Mouse (Mus musculus): ENCODE data around the gene Adcyap1r1.
A peak's percentile ranks its signal among the peaks of the same experiment; 100 is the strongest.

Adcyap1r1 gene

DNA sequence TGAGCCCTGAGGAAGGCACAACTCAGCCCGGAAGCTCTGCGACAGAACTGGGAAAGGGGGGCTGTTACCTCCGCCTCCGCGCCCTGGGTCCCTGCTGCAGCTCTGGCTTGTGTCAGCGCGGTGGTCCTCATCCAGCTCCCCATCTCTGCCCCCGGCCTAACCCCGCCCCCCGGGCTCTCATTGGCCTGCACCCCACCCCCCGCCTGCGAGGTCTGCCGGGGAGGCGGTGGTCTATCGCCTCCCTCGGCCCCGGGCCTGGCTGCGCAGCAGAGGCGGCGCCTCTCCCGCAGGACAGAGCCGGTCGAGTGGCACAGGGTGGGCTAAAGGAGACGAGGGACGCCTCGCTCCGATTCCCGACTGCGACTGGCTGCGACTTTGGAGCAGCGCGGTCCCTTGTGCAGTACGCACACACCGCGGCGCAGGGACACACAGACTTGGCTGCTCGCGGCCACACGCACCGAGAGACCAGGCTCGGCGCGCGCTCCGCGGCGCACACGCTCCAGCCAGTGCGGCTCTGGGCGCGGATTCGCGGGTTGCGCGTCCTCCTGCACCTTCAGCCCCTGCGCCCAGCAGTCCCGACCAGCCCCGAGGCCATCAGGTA lies at the start of gene Adcyap1r1:
Adcyap1r1 (plus strand) TSS at position 208 of the 601 bp plus-strand sequence.
- peak; percentile 80 for DNase-seq (ENCODE audit: extremely low spot score, low spot score)

DNA sequence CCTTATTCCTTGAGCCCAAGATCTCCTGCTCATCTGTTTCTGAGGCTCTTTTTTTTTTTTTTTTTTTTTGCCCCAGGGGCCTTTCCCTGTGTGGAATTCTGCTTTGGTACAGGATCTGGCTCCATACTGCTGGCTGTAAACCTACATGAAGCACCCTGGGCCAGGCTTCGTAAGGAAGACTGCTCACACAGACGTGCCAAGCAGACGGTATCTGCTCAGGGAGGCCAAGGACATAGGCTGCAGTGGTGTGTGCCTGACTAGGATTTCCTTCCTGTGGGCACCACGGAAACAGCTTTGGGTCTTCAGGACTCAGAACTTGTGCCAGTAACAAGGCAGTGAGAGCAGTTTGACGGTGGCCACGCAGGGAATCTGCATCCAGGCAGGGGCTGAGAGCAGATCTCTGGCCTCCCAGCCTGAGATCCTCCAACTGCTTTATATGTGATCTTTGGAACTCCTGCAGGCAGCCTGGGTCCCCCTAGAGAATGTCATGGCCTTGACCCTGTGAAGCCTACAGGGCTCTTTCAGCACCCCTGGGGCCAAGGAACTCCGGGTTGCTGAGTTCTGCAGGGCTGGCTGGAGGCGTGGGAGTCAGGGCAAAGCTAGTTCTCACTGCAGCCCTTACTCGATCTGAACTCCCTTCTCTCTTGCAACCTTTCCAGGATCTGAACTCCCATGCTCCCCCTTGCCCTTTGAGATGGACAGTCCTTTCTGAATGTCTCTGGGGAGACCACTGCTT lies 49.6 kb upstream of the Adcyap1r1 start:
- DNase-seq (ENCODE audit: extremely low spot score, low spot score) = no peak

DNA sequence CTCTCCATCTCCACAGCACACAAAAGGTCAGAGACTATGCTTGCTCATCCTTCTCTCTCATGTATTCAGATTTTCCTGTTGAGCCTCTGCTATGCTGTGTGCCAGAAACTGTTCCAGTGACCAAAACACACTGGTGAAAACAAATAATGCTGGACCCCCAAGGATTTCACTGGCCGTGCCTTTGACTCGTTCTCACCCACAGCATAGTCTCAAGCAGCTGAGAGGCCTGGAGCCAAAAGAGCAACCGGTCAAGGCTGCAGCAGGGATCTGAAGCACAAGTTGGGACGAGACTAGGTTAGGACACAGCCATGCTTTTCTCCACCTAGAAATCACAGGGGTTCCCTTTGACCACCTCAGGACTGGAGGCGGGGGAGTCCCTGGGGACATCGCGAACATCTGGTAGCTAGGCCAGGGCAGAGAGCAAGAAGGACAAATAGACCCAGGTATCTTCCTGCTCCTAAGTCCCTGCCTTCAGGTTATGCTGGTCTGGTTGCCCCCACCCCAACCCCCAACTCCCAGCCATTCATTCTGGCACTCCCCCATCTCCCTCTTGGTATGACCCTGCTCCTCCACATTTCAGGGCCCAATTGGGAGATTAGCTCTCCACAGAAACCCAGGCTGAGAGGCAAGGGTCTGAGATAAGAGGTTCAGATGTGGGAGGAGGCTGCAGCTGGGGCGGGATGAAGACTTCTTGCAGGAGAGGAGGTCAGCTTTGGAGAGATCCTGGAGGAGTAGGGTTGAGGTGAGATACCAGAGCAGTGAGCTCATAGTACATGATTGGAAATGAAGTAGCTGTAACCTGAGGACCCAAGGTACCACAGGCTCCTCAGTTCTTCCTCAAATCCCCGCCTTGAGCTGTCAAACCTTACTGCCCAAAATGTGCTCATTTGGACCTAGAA lies 48.1 kb upstream of the Adcyap1r1 start:
- DNase-seq (ENCODE audit: extremely low spot score, low spot score) = no peak

DNA sequence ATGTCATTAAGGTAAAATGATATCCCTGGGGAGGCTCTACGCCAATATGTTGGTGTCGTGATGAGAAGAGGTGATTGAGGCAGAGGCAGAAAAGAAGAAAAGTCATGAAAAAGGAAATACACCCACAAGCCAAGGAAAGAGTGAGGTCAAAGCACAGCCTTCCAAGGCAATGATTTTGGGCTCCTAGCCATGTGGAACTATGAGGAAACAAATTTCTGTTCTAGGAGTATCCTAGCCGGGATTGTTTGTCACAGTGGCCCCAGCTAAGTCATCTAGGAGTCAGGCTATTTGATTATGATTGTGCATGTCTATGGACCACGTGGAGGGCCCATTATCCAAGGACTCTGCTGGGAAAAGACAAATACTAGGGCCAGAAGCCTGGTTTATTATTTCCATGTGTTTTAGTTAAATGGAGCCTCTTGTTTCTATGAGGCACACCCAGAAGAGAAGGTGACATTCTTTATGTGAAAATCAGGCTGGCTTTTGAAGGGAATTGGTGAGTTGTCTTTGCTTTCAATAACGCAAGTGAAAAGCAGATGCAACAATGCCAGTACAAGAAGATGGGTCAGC lies 47.3 kb upstream of the Adcyap1r1 start:
- no peak for DNase-seq (ENCODE audit: extremely low spot score, low spot score)

DNA sequence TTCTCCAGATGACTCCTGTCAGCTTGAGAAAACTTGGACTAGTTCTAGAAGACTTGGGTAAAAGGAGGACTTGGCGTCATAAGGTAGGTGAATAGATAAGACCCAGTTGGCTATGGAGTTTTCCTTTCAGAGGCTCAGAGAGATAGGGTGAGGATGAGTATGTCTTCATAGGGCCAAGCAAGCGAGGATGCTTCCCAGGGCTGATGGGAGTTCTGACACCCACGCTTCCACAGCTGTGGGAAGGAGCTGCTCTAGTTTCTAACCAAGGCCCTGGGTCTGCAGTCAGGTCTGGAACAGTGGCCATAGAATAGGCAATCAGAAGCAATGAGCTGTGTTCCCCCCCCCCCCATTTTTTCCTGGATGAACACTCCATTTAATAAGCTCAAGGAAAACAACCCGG lies 44.4 kb upstream of the Adcyap1r1 start:
- no peak for DNase-seq (ENCODE audit: extremely low spot score, low spot score)

DNA sequence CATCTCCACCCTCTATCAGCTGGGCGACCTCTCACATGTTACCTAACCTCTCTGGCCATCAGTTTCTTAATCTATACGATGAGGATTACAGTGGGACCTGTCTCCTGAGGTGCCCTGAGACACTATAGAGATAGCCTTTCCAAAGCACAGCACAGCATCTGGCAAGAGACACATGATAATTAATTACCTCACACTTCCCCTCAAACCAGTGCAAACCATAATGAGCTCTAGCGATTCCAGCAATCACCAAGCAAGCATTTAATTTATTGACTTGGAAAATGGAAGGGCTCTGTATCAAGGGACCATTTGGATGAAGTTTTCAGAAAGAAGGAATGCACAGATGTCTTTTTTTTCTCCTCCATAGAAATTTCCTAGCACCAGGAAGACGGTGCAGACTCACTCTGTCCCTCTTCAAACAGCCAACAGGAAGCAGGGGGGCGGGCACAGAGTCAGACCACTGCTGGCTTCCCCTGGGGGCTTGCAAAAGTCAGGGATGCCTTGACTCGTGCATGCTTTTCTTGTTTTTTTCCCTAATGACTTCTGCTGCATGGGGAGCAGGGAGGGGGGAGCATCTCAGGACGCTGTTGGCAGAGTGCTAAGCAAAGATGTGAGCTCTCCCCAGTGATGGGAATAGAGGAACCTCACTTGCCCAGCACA lies 41.5 kb upstream of the Adcyap1r1 start:
- DNase-seq (ENCODE audit: extremely low spot score, low spot score) = no peak

DNA sequence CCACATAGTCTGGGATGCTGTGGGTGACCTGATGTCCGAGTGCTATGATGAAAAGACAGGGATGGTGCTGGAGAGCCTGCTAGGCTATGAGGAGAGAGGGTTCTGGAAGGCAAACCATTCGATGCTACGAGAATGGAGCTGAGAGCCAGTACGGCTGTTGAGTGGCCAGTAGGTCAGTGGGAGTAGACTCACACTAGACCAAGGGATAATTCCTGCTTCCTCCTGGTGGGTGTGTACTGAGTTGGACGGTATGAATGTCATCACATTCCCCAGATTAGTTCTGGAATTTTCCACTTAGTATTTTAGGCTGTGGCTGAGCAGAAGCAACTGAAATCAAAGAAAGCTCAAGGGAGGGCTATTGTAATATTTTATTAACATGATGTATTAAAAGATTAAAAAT lies 40.8 kb upstream of the Adcyap1r1 start:
- no peak for DNase-seq (ENCODE audit: extremely low spot score, low spot score)

DNA sequence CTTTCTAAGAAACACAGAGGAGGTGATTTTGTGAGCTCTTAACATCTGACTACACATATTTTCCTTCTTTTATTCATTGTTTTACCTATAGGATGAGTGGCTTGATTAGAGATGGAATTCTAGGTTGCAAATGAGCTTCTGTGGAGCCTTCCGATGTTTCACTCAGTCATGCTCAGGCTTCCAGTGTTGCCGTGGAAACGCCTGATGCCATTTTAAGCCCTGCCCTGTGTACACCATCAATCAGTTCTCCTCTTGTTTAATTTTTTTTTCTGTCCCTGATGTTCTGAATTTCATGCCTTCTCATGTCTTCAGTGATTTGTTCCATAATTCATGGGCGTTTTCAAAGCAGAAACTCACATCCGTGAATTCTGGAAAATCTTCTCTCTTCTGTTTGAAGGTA lies 35.6 kb upstream of the Adcyap1r1 start:
- DNase-seq (ENCODE audit: extremely low spot score, low spot score) = no peak

DNA sequence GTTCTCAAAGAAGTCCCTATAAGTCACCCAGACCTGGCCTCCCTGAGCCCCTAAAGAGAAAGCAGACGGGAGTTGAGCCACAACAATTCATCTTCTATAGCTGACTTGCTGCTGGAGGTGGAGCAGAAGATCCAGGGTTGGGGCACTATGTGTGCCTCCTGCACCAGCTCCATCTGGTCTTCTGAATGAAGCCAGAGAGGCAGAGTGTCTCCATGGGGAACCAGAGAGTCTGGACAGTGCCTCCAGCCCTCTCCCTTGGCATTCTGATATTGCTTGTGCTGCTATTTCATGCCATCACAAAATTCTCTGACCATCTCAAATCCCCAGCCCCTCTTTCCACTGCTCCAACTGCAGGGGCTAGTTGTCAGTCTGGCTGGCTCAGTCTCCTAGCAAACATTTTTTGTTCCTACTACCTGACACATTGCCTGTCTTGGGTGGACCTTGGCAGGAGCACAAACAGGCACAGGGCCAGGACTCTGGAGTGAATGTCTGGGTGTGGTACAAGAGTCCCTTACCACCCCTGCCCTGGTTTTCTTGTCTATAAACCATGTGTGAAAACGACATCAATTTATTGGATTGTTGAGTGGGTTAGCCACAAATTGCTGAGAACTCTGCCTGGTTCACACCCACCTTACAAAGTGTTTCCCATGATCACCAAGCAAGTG lies 32.9 kb upstream of the Adcyap1r1 start:
- no peak for DNase-seq (ENCODE audit: extremely low spot score, low spot score)

DNA sequence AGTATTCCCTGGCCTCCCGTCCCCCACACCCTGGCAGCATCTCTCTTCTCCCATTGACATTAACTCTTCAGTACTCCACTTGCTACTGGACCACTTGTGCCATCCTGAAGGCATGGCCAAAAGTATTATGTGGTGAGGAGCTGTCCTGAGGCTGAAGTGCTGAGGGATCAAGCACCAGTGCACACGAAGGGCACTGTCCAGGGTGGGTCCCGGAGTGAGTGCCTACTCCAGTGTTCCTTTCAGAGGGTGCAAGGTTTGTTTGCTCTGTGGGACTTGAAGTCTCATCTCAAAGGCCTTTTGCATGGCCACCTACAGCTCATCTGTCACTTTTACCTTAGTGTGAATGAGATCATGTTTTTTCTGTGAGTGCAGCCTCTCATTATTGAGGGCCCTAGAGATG lies 31.4 kb upstream of the Adcyap1r1 start:
- no peak for DNase-seq (ENCODE audit: extremely low spot score, low spot score)

DNA sequence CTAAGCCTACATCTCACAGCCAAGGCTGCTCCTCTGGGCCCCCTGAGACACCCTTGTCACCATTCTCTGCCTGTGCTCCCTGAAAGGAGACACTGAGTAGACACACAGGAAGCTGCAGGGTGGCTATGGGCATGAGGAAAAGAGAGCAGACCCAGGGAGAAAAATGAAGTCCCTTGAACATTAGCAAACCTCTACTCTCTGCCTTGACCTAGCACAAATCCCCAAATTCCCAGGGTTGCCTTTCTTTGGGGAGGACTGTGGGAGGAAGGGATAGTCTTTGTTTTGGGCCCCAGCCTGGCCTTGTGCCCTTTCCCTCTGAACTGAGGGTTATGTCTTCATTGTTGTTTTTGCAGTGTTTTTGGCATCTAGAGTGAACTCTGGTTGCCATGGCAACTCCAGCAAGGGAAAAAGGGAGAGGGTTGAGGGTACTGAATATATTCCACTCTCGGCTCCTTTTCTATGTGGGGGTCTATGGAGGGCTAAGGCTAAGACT lies 30.9 kb upstream of the Adcyap1r1 start:
- peak; percentile 37 for DNase-seq (ENCODE audit: extremely low spot score, low spot score)

DNA sequence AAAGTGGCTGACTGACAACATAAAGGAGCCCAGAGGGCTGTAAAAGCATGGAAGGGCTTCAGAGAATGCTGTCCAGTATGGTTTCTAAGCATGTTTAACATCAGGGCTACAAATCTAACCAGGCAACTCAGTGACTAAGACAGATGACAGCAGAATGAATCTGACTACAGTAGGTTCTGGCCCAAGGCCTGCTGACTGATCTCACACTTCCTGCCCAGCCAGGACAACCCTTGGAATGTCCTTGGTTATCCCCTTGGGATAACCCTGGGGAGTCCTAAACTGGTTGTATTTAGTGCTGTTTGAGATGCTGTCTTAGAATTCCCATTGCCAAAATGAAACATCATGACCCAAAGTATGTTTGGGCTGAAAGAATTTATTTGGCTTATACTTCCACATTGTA lies 19.7 kb upstream of the Adcyap1r1 start:
- DNase-seq (ENCODE audit: extremely low spot score, low spot score) = no peak

DNA sequence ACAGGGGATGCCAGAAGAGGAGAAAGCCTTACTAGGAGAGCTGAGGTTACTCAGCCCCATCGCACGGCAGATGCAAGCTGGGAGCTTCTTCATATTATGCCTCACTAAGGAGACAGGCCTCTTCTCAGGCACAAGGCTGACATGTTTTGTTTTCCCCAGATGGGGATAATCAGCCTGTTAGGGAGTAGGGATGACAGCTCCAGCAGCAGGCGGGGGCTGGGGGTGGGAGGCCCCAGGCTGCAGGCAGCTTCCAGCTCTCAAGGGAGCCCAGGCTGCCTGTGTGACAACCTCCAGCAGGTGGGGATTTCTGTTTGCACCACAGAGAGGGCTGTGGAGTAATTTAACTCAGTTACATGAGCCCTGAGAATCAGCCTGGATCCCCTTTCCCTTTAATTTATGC lies 17.4 kb upstream of the Adcyap1r1 start:
- no peak for DNase-seq (ENCODE audit: extremely low spot score, low spot score)

DNA sequence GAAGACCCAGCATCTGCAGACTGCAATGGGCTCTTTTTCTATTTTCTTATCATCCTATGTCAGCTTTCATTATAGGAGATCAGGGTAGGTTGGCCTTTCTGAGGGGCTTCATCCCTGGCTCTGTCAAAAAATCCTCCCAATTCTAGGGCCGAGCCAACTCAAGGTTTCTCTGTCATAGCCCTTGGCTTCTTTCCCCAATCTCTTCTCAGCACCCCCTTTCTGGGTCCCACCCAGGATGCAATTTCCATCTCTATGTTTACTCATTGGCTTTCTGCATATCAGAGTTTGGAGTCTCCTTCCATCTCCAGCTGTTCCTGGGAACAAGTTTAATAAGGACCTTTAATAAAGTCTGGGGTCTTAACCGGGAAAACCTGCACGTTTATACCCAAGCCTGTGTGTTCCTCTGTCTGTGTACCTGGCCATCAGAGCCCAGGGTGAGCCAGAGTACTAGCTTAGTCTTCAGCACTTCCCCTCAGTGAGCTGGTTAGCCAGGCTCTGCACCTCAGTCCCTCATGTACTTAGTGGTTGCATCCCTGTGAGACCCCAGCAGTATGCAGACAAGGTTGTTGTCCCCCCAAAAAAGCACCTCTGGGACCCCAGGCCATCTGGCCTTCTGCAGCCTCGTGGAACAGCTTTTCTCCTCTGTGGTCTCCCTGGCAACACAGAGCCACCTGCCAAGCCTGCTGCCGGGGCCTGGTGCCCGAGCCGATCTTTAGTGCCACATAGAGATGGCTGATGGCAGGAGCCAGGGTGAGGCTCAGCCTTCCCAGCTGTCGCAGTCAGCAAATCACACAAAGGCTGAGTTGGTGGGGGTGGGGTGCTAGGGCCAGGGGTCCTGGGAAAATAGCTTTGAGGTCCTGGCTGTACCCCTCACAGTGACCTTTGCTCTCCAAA lies 16.3 kb upstream of the Adcyap1r1 start:
- no peak for DNase-seq (ENCODE audit: extremely low spot score, low spot score)

DNA sequence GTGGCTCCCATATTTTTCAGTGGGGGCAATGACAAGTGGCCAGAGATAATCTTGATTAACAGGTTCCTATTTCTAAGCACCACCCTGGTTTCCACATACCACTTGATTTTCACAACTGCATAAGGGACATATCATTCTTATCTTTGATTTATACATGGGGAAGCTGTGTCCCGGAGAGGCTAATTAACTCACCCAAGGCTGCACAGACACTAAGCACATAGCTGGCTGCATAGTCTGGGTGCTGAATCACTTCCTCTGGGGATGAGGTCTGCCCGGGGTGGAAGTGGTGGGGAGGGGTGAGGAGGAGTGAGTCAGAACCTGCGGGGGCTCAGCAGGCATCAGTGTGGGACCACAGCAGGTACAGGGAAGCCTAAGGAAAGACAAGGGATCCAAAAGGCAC lies 13.9 kb upstream of the Adcyap1r1 start:
- no peak for DNase-seq (ENCODE audit: extremely low spot score, low spot score)

DNA sequence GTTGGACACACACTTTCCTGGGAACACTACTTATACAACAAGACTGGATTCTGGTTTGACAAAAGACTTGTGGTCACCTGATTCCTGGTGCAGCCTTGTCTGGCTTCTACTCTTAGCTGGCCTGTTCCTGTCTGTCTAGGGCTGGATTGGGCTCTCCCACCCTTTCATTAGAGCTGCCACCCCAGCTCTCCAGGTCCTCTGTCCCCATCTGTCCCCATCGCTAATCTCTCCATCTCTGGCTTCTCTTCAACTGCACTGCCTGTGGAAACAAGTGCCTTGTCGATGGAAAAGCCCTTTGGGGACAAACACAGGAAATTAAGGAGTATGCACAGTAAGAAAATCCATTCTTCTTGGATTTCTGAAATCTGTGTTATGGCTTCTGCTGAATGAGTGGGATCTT lies 12.9 kb upstream of the Adcyap1r1 start:
- DNase-seq (ENCODE audit: extremely low spot score, low spot score) = no peak

DNA sequence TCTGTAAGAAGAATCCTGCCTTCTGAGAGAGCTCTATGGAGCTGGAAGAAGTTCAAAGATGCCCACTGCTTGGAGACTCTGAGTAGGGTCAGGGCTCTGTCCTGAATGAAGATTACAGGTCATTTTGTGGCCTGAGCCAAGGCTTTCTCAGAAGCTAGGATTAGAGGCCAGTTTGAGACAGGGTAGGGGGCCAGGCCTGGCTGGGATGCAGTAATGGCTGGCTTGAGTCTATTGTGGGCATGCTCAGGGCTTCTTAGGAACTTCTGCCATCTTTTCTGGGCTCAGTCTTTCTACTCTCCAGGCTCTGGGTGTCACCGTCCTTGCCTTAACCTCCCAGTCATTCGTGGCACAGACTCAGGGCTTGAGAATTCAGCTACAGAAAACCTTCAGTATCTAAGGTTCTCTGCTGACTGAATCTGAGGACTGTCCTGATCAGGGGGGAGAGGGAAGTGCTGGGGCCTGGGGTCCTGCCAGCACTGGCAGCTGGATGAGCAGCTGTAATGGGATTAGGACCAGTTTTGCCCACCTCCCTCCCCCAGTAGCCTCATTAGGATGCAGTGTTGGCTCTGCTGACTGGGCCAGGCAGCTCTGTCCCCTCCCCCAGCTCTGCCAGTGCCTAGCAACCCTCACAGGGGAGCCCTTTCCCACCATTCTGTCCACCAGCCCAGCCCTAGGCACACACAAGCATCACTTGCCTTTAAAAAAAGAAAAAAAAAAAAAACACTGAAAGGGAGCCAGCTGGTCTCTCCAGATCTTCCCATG lies 7.7 kb upstream of the Adcyap1r1 start:
- DNase-seq (ENCODE audit: extremely low spot score, low spot score) = peak; percentile 42

DNA sequence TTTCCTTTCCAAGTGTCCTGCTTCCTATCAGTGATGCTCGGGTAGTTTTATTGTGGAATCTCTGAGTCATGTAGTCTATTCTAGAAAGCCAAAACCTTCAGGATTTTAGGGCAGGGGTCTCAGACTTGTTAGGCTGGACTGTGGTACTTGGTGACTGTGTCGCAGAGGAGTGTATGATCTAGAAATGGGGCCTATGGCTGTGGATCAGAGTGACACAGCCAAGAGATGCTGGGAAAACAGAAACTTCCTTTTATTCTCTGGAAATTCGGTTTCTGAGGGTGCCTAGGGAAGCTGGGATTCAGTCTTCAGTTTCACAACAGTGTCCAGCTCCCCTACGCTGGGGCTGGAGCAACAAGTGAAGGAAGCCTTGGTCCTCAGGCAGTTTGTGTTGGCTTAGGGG lies 7.1 kb upstream of the Adcyap1r1 start:
- DNase-seq (ENCODE audit: extremely low spot score, low spot score) = no peak

DNA sequence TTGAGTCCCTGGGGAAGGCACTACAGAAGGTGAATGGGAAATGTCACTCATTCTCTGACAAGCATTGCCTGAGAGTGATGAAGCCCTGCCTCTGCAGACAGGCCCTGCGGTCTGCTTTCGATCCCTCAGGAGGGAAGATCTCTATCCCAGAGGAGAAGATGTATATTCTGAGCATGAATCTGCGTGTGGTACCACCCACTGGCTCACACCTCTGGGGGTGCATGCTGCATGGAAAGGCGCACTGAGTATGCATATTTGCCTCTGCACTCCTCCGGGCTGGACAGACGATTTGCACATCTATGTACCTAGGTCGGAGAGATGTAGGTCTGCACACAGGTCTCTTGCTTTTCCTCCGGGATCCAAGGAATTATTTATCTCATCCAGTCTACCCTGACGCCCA lies 3.6 kb upstream of the Adcyap1r1 start:
- DNase-seq (ENCODE audit: extremely low spot score, low spot score) = no peak
